Mouse (Mus musculus): ENCODE data around the gene Faah. TPM values are rescaled to one million over a fixed set of nuclear protein-coding genes. Genes with fewer than 3 reads are reported as not detected.
A peak's percentile ranks its signal among the peaks of the same experiment; 100 is the strongest.

Faah gene
- polyA plus RNA-seq, 1 experiment from 2014 or later, result 13.4 TPM

DNA sequence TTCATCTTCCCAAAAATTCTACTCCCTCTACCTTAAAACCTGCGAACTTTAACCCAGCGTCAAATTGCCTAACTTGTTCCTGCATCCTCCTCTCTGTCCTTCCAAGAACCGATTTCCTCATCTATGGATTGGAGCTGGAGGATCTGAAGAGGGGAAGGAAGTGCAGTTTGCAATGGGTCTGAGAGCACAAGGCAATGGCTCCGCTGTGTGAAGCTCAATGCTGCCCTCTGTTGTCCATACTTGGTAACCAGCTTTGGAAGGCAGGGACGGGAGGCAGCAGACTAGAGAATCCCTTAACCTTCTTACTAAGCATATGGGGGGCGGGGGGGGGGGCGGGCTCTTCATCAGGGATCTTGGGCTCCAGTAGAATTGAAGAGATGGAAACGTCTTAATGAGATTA is 37.0 kb downstream of the Faah start:
- Histone ChIP-seq H3K36me3 (ENCODE audit: insufficient read depth, low read length) (no peaks in the 10 kb centered on the region), H3K4me2 (replicated peaks; ENCODE audit: low read depth, low read length) (no peak overlapping the region), H3K4me3 (ENCODE audit: low read depth, low read length) (no peak overlapping the region), H3K9ac (replicated peaks; ENCODE audit: low read depth) (no peak overlapping the region), H3K9me3 (ENCODE audit: low read length) (no peaks in the 10 kb centered on the region), H3K27ac (ENCODE audit: low read length) (no peak overlapping the region), H3K4me1 (ENCODE audit: insufficient read depth, low read depth, low read length) (no peaks in the 10 kb centered on the region), H3K27me3 (replicated peaks; ENCODE audit: insufficient read depth, low read length) (peaks cover 40% of the 10 kb centered on the region; the same call in 1 of the 2 replicates)
- WGBS, result under 1% methylated on average over 8 of the region's 8 CpGs
- TF ChIP-seq EP300 (IDR thresholded peaks at IDR 0.05), result no peak
- peak; percentile 91 for TF ChIP-seq CTCF (IDR thresholded peaks at IDR 0.05)
- DNase-seq (ENCODE audit: low spot score) (peak; percentile 86), ATAC-seq (peak; percentile 52)

DNA sequence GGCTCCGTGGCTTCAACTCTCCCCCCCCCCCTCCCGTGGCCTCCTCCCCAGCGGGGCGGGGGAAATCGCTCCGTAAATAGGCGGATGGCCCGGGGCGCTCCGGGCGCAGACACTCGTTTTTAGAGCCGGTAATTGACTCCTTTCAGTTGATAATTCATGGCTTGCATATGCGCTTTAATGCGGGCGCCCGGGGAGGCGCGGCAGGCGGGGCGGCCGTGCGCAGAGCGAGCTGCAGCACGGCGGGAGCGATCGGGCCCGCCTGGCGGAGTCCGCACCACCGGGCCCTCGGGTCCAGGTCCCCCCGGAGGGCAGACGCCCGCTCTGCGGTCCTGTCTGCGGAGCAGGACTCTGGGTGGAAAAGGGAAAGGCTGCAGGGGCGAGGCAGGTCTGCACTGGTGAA is 38.3 kb downstream of the Faah start:
- no peak for DNase-seq (ENCODE audit: low spot score)
- H3K4me2 ChIP-seq (replicated peaks; ENCODE audit: low read depth, low read length), result peak overlapping the region; percentile 48
- H3K9me3 ChIP-seq (ENCODE audit: low read length), result no peaks in the 10 kb centered on the region
- peak overlapping the region; percentile 20 for H3K4me3 ChIP-seq (ENCODE audit: low read depth, low read length)
- H3K36me3 ChIP-seq (ENCODE audit: insufficient read depth, low read length), result no peaks in the 10 kb centered on the region
- peaks cover 46% of the 10 kb centered on the region; the same call in 1 of the 2 replicates for H3K27me3 ChIP-seq (replicated peaks; ENCODE audit: insufficient read depth, low read length)
- H3K27ac ChIP-seq (ENCODE audit: low read length), result no peak overlapping the region
- no peak overlapping the region for H3K9ac ChIP-seq (replicated peaks; ENCODE audit: low read depth)
- WGBS, result 2% methylated on average over 38 of the region's 39 CpGs
- ATAC-seq, result no peak
- no peaks in the 10 kb centered on the region for H3K4me1 ChIP-seq (ENCODE audit: insufficient read depth, low read depth, low read length)
- TF ChIP-seq CTCF (IDR thresholded peaks at IDR 0.05) (no peak), EP300 (IDR thresholded peaks at IDR 0.05) (no peak)

DNA sequence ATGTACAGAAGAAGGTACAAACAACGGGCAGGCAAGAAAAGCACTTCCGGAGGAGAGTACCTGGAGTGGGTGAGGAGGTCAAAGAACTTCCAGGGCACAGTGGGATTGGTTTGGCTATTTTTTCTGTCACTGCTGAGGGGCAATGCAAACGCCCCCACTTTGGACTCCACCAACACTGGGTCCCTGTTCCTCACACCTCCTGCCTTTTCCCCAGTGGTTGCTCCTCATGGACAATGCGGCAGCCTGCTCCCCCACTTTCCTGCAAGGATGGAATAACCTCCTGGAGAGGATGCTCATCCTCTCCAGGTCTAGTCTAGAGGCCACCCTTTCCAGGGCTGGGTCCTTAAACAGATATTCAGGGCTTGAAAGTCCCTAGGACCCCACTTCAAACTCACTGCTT is 38.8 kb downstream of the Faah start:
- no peaks in the 10 kb centered on the region for H3K9me3 ChIP-seq (ENCODE audit: low read length)
- H3K9ac ChIP-seq (replicated peaks; ENCODE audit: low read depth), result no peak overlapping the region
- TF ChIP-seq CTCF (IDR thresholded peaks at IDR 0.05), result no peak
- no peak for TF ChIP-seq EP300 (IDR thresholded peaks at IDR 0.05)
- H3K27ac ChIP-seq (ENCODE audit: low read length), result no peak overlapping the region
- no peak overlapping the region for H3K4me2 ChIP-seq (replicated peaks; ENCODE audit: low read depth, low read length)
- H3K4me1 ChIP-seq (ENCODE audit: insufficient read depth, low read depth, low read length), result no peaks in the 10 kb centered on the region
- H3K27me3 ChIP-seq (replicated peaks; ENCODE audit: insufficient read depth, low read length), result peaks cover 46% of the 10 kb centered on the region; the same call in 1 of the 2 replicates
- no peaks in the 10 kb centered on the region for H3K36me3 ChIP-seq (ENCODE audit: insufficient read depth, low read length)
- DNase-seq (ENCODE audit: low spot score) (no peak), ATAC-seq (no peak)
- WGBS, result 22% methylated on average over 4 of the region's 4 CpGs
- H3K4me3 ChIP-seq (ENCODE audit: low read depth, low read length), result no peak overlapping the region

DNA sequence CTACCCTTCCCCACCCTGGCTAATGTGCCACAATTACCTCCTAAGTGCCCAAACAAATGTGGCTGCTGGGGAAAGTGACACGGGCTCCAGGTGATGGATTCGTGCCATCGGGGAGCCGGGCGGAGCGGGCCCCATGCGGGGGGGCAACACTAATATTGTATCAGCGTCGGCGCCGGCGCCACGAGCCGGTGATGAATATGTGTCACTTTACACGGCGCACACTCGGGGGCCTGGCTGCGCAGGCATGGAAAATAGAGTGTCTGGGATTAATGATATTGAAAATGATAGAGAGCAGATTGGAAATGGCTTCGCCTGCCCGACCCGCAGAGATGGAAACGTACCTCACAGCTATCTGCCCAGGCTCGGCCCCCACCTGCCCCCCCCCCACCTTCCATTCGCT is 45.2 kb downstream of the Faah start:
- ATAC-seq (no peak), DNase-seq (ENCODE audit: low spot score) (no peak)
- H3K4me2 ChIP-seq (replicated peaks; ENCODE audit: low read depth, low read length), result no peak overlapping the region
- no peak overlapping the region for H3K27ac ChIP-seq (ENCODE audit: low read length)
- WGBS, result 38% methylated on average over 24 of the region's 24 CpGs
- no peaks in the 10 kb centered on the region for H3K9me3 ChIP-seq (ENCODE audit: low read length)
- no peak overlapping the region for H3K4me3 ChIP-seq (ENCODE audit: low read depth, low read length)
- no peaks in the 10 kb centered on the region for H3K4me1 ChIP-seq (ENCODE audit: insufficient read depth, low read depth, low read length)
- H3K9ac ChIP-seq (replicated peaks; ENCODE audit: low read depth), result no peak overlapping the region
- no peak for TF ChIP-seq CTCF (IDR thresholded peaks at IDR 0.05)
- TF ChIP-seq EP300 (IDR thresholded peaks at IDR 0.05), result no peak
- 0 out of 2 replicates have a peak, but pooled peaks cover 21% of the 10 kb centered on the region for H3K27me3 ChIP-seq (replicated peaks; ENCODE audit: insufficient read depth, low read length)
- no peaks in the 10 kb centered on the region for H3K36me3 ChIP-seq (ENCODE audit: insufficient read depth, low read length)

DNA sequence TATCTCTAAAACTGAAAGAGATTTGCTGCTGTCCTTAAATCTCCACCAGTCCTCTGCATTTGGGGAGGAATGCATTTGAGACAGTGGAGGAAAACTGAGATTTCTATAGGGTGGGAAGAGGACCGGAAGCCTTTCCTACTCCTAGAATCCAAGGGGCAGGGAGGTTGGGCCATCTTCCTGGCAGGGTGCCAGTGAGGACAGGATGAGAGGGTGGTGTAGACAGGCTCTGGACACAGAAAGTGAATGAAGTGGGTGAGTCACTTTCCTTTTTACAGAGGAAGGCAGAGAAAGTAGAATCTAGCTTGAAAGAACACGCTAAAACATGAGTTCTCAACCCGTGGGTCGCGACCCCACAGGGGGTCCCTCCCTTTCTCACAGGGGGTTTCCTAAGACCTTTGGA is 53.3 kb downstream of the Faah start:
- Histone ChIP-seq H3K4me2 (replicated peaks; ENCODE audit: low read depth, low read length) (no peak overlapping the region), H3K36me3 (ENCODE audit: insufficient read depth, low read length) (no peaks in the 10 kb centered on the region), H3K9ac (replicated peaks; ENCODE audit: low read depth) (no peak overlapping the region), H3K27me3 (replicated peaks; ENCODE audit: insufficient read depth, low read length) (peaks cover 4% of the 10 kb centered on the region; the same call in 1 of the 2 replicates), H3K4me3 (ENCODE audit: low read depth, low read length) (no peak overlapping the region), H3K27ac (ENCODE audit: low read length) (no peak overlapping the region), H3K9me3 (ENCODE audit: low read length) (no peaks in the 10 kb centered on the region), H3K4me1 (ENCODE audit: insufficient read depth, low read depth, low read length) (no peaks in the 10 kb centered on the region)
- TF ChIP-seq EP300 (IDR thresholded peaks at IDR 0.05), result no peak
- no peak for TF ChIP-seq CTCF (IDR thresholded peaks at IDR 0.05)
- 11% methylated on average over 5 of the region's 5 CpGs for WGBS
- DNase-seq (ENCODE audit: low spot score) (peak; percentile 41), ATAC-seq (0 out of 2 replicates have a peak, but pooled peaks have one; percentile 33)

DNA sequence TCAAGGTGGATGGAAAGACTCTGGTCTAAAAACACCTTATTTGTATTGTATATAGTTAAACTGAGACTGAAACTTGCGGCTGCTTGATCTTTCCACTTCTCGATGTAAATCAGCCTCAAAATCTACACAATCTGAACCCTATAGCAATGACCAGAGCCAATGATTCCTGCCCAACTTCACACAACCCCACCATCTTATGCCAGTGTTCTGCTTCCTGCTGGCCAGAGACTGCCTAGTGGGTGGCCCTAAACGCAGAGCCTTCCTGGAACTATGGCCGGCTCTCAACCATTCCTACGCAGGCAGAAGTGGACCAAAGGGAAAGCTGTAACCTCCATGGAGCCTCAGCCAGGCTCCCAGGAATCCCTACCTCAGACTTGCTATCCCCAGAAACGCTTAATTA is 54.0 kb downstream of the Faah start:
- Histone ChIP-seq H3K36me3 (ENCODE audit: insufficient read depth, low read length) (no peaks in the 10 kb centered on the region), H3K27ac (ENCODE audit: low read length) (no peak overlapping the region), H3K27me3 (replicated peaks; ENCODE audit: insufficient read depth, low read length) (peaks cover 4% of the 10 kb centered on the region; the same call in 1 of the 2 replicates), H3K4me2 (replicated peaks; ENCODE audit: low read depth, low read length) (no peak overlapping the region), H3K4me3 (ENCODE audit: low read depth, low read length) (no peak overlapping the region), H3K9me3 (ENCODE audit: low read length) (no peaks in the 10 kb centered on the region), H3K9ac (replicated peaks; ENCODE audit: low read depth) (no peak overlapping the region), H3K4me1 (ENCODE audit: insufficient read depth, low read depth, low read length) (no peaks in the 10 kb centered on the region)
- no peak for TF ChIP-seq CTCF (IDR thresholded peaks at IDR 0.05)
- no peak for TF ChIP-seq EP300 (IDR thresholded peaks at IDR 0.05)
- ATAC-seq (no peak), DNase-seq (ENCODE audit: low spot score) (no peak)
- WGBS, result 27% methylated on average over 6 of the region's 6 CpGs
